Mouse (Mus musculus): Measurements from ENCODE around the gene Foxk1.

- TF ChIP-seq CTCF (IDR thresholded peaks at IDR 0.05; ENCODE audit: extremely low read depth, insufficient read depth, low read length) (no peak), POLR2A (IDR thresholded peaks at IDR 0.05; ENCODE audit: extremely low read depth, insufficient read depth, low read length) (no peak)
Measured at GRCm38 (mm10) chr5:142509141-142510060, 108.1 kb downstream of the Foxk1 start.

All from cortical plate, adult 2 months (tissue).